Mouse (Mus musculus): ENCODE measurements around the gene Vopp1.

Vopp1 gene

GRCm38 (mm10) chr6:57782658-57783057 is 42.3 kb downstream of the Vopp1 start:
- no peak for DNase-seq

- no peak for DNase-seq
Observed at GRCm38 (mm10) chr6:57780359-57780758, 44.6 kb downstream of the Vopp1 start.

GRCm38 (mm10) chr6:57773792-57774191 is 51.2 kb downstream of the Vopp1 start:
- no peak for DNase-seq

- DNase-seq = peak; percentile 83
Observed at GRCm38 (mm10) chr6:57770467-57771190, 54.3 kb downstream of the Vopp1 start.

GRCm38 (mm10) chr6:57768948-57769525 is 55.9 kb downstream of the Vopp1 start:
- no peak for DNase-seq

GRCm38 (mm10) chr6:57767112-57767868 is 57.7 kb downstream of the Vopp1 start:
- no peak for DNase-seq

- DNase-seq = no peak
Observed at GRCm38 (mm10) chr6:57766287-57766686, 58.7 kb downstream of the Vopp1 start.

GRCm38 (mm10) chr6:57765095-57765878 is 59.7 kb downstream of the Vopp1 start:
- DNase-seq = no peak

GRCm38 (mm10) chr6:57763054-57763453 is 61.9 kb downstream of the Vopp1 start:
- DNase-seq = no peak

- no peak for DNase-seq
Observed at GRCm38 (mm10) chr6:57753962-57754759, 70.8 kb downstream of the Vopp1 start.

GRCm38 (mm10) chr6:57745748-57746129 is 79.2 kb downstream of the Vopp1 start:
- no peak for DNase-seq

GRCm38 (mm10) chr6:57744974-57745747 is 79.8 kb downstream of the Vopp1 start:
- no peak for DNase-seq

GRCm38 (mm10) chr6:57744123-57744522 is 80.8 kb downstream of the Vopp1 start:
- DNase-seq = no peak

- peak; percentile 13 for DNase-seq
Observed at GRCm38 (mm10) chr6:57743333-57743732, 81.6 kb downstream of the Vopp1 start.

GRCm38 (mm10) chr6:57742749-57743148 is 82.2 kb downstream of the Vopp1 start:
- no peak for DNase-seq

- no peak for DNase-seq
Observed at GRCm38 (mm10) chr6:57721347-57721746, 103.6 kb downstream of the Vopp1 start.

GRCm38 (mm10) chr6:57711726-57712125 is 113.2 kb downstream of the Vopp1 start:
- peak; percentile 8 for DNase-seq

- DNase-seq = no peak
Observed at GRCm38 (mm10) chr6:57706721-57707120, 118.2 kb downstream of the Vopp1 start.

GRCm38 (mm10) chr6:57703703-57704102 is 121.3 kb downstream of the Vopp1 start:
- DNase-seq = peak; percentile 34

GRCm38 (mm10) chr6:57702743-57703499 is 122.0 kb downstream of the Vopp1 start:
- peak; percentile 97 for DNase-seq

GRCm38 (mm10) chr6:57702376-57702742 is 122.6 kb downstream of the Vopp1 start, which contains the start of gene Lancl2:
TSS of gene Lancl2 (plus strand) at chr6:57702540.
- DNase-seq = no peak

All from retina, postnatal 1 day (tissue).